Mouse (Mus musculus): Measurements from ENCODE around the gene Sis.

Gene Sis

DNA sequence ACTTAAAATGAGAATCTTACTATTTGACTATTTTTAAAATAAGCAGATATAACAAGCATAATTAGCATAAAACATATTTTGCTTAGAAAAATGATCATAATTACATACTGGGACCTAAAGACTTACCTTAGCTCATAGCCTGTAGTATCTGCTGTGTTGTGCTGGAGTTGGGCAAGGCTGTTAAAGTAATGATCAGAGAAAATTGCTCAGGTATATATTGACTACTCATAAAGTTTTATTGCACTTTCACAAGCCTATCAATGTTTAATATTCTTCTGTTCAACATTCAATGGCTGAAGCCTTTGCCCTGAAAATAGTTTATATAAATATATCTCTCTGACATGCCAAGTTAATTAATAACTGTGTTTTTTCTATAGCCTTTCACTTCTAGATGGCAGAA is at the start of gene Sis:
Sis (minus strand) TSS at position 189 of the 400 bp plus-strand sequence.
- DNase-seq (ENCODE audit: low read depth, low spot score), result no peak

DNA sequence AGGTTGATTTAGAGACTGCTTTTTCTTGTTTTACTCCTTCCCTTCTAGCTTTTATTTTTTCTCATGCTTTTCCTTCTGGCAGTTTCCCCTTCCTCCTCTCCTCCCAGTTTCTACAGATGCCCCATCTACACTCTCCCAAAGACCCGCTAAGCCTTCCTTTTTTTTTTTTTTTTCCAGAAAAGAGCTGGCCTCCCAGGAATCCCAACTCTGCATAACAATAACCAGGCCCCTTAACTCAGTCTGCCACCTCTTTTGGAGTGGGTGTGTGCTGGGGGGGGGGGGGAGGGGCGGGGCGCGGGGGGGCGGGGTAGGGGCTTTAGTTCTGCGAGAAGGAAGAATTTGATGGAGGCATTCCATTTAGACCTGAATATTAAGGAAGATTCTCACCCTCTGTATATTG is 38.4 kb upstream of the Sis start:
- peak; percentile 65 for DNase-seq (ENCODE audit: low read depth, low spot score)

DNA sequence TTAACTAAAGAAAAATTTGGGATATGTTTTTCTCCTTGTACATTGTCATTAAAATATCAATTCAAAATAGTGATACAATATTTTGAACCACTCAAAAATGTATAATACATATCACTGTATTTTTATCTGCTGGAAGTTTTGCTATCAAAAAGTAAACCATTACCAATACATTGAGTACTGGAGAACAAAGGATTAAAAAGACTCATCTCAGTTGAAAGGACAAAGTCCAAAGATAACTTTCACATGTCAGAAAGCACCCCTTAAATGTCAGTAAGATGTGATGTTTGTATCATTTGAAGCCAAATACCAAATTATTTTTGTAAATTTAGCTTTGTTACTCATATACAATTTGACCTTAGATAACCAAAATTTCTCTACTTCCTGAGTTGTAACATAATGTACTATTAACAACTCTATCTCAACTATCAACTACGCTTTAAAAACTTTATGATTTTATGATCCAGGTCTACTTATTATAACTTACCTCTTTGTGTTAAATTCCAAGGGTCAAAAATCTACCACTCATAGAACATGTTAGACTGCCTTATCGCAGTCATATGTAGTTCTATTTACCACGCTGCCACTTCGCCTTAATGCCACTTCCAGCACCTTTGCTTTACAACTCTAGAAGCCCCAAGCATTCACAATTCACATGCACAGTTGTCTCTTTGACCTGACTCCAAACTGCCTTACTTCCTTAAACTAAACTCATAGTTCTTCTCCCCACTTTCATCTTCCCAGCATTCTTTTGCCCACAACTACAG is 35.5 kb upstream of the Sis start:
- no peak for DNase-seq (ENCODE audit: low read depth, low spot score)

DNA sequence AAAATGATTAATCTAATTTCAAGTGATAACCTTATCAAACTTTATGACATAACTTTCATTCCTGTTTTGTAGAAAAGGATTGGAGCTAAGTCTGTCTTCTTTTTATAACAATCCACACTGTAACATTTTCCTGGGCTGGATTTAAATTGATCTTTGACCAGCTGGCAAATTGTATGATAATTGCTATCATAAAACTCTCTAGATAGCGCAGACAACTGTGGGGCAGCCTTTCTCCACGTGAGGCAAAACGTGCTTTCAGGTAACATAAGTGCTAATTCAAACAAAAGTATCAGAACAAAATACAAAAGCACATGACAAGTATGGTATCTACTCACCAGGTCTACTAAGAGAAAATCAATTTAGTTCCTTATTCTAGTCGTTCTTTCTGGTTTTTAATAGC is 29.9 kb upstream of the Sis start:
- no peak for DNase-seq (ENCODE audit: low read depth, low spot score)

DNA sequence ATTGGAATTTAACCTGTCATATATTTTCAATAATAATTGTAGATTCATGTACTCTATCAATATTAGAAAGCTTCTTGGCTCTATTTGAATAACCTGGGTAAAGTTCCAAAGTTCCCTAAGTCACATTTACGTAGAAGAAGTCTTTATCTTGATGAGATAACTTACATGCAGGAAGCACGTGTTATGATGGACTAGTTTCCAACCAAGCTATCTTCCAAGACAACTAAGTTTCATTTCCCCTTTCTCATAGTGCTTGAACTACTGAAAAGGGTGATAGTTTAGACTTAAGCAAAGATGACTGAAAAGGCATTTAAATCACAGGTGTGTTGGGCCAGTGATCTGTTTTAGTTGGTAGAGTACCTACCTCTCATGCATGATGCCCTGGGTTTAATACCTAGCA is 23.3 kb upstream of the Sis start:
- no peak for DNase-seq (ENCODE audit: low read depth, low spot score)

DNA sequence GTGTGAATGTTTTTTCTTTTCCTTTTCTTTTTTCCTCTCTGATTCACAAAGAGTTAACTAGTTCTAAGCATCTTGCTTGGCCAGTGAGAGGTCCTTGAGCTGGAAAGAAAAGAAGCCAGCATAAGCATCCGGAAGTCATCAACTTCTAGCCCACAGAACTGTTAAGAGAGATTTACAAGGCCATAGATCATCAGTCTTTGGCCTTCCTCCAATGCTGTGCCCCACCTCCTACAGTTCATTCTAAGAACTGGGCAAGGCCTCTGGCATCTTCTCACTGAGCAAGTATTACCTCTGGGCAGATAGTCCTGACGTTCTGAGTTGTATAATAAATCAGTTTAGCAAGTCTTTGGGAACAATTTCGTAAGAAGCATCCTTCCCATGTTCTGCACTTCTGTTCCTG is 8.9 kb upstream of the Sis start:
- no peak for DNase-seq (ENCODE audit: low read depth, low spot score)

DNA sequence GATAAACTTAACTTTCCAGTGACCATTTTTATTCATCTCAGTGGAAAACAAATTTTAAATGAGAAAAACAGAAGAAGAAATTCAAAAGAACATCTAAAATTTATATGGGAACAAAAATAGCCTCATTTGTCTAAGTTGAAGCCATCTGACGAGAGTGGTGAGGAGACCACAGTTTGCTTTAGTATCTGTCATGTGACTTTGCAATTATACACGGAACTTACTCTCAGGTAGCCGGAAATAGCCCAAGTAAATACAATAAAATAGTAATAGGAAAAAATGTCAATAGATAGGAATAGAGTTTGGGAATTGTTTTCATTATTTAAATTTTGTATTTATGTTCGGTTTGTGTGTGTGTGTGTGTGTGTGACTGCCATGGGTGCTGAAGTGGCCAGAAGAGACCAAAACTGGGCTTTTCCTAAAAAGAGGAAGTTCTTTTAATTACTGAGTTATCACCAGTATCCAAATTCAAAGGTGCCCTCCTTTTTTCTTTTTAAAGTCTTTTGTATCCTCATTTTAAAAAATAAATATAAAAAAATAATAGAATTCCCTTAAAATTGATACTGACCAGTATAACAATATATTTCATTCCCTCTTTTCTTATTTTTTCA is 48.6 kb downstream of the Sis start:
- no peak for DNase-seq (ENCODE audit: low read depth, low spot score)

DNA sequence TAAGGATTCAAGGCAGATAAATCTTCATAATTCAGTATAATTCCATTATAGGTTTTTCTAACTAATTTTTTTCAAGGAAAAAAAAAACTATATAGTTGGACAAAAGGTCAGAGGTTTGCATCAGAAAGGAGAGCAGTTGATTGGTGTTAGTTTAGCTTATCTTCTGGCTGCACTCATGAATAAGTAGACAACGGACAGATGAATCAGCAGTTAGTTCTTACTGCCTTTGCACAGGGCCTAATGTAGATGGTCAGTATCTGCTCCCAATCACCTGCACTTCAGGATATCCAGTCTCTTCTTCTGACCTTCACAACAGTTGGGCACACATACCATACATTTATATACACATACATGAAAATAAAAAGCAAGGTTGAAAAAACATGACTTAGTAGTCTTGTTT is 85.2 kb downstream of the Sis start:
- no peak for DNase-seq (ENCODE audit: low read depth, low spot score)

DNA sequence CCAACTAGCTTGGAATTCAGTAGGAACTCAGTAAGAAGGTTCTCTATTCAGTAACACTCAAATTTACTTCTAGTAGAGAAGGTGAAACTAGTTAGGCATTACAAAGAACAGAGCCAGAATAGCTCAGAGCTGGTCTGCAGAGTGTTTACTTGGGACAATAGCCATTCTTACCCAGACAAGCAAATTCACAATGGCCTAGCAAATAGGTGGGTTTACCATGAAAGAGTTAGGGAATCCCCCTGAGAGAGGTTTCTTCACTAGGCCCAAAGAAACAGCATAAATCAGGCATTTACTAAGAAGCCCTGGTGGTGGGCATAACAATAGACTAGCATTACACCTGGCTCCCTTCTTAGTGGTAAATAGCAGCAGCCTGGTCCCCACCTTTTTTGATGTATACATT is 99.5 kb downstream of the Sis start:
- peak; percentile 89 for DNase-seq (ENCODE audit: low read depth, low spot score)

DNA sequence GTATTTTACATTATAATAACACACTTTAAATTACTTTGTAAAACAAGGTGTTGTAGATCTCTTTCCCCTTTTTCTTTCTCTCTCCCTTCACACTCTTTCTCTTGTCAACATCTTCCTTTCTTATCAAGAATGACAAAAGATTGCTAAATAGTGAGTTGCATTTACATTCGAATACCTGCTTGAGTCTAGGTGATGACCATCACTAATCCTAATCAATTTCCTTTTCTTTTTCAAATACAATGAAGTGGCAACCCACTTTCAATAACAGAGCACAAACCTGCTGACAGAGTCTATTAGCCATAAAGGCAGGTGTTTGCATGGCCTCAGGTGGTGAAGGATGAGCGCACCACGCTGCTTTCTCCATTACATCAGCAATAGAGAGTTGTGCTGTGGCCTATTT is 108.9 kb downstream of the Sis start:
- DNase-seq (ENCODE audit: low read depth, low spot score), result peak; percentile 77

DNA sequence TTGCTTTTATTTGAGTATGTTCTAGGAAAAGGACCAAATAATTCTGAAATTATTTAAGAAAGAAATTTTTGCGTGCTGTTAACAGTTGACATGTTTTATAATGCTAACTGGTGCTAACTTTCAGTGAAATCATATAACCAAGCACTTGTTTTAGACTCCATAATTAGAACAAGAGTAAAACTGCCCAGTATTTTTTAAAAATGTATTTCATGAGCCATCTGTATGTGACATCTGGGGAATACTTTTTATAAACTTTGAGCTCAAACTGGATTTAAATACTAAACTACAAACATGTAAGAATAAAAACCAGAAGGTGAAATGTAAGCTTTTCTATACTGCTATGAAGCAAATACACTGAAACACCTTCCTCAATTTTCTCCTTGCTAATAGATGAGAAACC is 112.3 kb downstream of the Sis start:
- no peak for DNase-seq (ENCODE audit: low read depth, low spot score)

DNA sequence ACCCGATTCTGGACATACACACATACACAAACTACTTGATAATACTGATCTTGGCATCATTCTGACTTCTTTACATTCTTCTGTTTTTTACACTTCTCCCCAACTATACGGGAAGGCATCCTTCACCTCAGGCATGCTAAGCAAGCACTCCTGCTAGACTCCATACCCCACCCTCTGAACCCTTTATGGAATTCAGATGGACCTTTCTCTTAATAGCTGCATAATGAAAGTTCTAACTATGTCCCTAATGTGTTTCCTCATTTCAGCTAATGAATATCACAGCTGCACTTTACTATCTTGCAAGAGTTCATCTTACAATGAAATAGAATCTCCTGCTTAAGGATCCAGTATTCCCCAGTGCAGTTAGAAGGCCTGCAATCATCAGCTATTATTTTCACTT is 127.0 kb downstream of the Sis start:
- DNase-seq (ENCODE audit: low read depth, low spot score), result no peak
